21 mouse cellular contexts compared by ENCODE assay signal in the genomic region with DNA sequence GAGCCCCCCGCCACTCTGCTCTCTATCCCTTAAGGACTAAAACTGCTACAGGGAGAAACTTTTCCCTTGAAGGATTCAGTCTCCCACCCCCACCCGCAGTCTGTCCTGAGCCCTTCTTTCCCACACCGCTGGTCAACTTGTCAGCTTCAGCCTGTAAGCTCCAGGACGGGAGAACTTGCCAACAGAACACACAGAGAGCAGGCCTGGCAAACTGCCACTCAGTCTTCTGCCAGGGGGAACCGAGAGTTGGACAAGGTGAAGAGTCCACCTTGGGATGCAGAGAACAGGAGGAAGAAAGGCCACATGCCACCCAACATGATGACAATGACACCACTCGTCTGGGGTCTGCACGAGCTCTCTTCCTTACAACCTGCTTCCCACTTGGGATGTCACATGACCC. TPM values are rescaled to one million over a fixed set of nuclear protein-coding genes. Genes with fewer than 3 reads are reported as not detected.
A peak's percentile ranks its signal among the peaks of the same experiment; 100 is the strongest.
DNase-seq lines count a peak whose midpoint lies in the region; ATAC-seq lines count a peak whose summit lies in the region.
"Had no signal": no experiment of that assay in that cellular context is flagged by ENCODE, and none has a peak within 500 bp of the region (broad histone marks: within the 10 kb centered on the region; RNA-seq: fewer than 3 reads in every experiment).

No protein-coding gene starts in this region.

- intact Hi-C loops in heart, postnatal 25 days (cut with DNase I), result no loop called here
- intact Hi-C loops in gastrocnemius, postnatal 14 days (cut with DNase I; ENCODE audit: low total_unique reads), result no loop called here

- no peaks in the 10 kb centered on the region for H3K9me3 ChIP-seq in heart, embryonic 15.5 days (replicated peaks)
- H3K9me3 ChIP-seq: embryonic facial prominence, embryonic 10.5 days; hindbrain, embryonic 15.5 days; midbrain, embryonic 10.5 days; neural tube, embryonic 15.5 days had no signal

- no peak overlapping the region for H3K9ac ChIP-seq in heart, embryonic 15.5 days
- H3K9ac ChIP-seq: hindbrain, embryonic 15.5 days; liver, embryonic 14.5 days; neural tube, embryonic 15.5 days had no signal

- 53% methylated on average over 7 of the region's 7 CpGs for WGBS in heart, embryonic 15.5 days

- H3K36me3 ChIP-seq in heart, embryonic 15.5 days, result no peaks in the 10 kb centered on the region
- H3K36me3 ChIP-seq: hindbrain, embryonic 15.5 days had no signal

- no peak overlapping the region for H3K27ac ChIP-seq in heart, embryonic 15.5 days
- H3K27ac ChIP-seq: embryonic facial prominence, embryonic 10.5 days; hindbrain, embryonic 15.5 days; kidney, postnatal 0 days; liver, embryonic 14.5 days; midbrain, embryonic 10.5 days; neural tube, embryonic 15.5 days; stomach, postnatal 0 days had no signal

- ATAC-seq in heart, embryonic 15.5 days (replicated peaks; ENCODE audit: insufficient number of reproducible peaks, insufficient read depth, low FRiP score, low read depth), result 0 out of 2 replicates have a peak, but pooled peaks have one; percentile 39
- ATAC-seq: activated CD4-positive, CD25-positive, alpha-beta regulatory T cell, adult 4 months had no signal

- H3K4me1 ChIP-seq in heart, embryonic 15.5 days (replicated peaks), result peaks cover 16% of the 10 kb centered on the region

- H3K27me3 ChIP-seq in heart, embryonic 15.5 days, result no peaks in the 10 kb centered on the region
- H3K27me3 ChIP-seq: hindbrain, embryonic 15.5 days; neural tube, embryonic 15.5 days had no signal

- no peak overlapping the region for H3K4me2 ChIP-seq in heart, embryonic 15.5 days
- H3K4me2 ChIP-seq: hindbrain, embryonic 15.5 days; neural tube, embryonic 15.5 days had no signal

- no peak overlapping the region for H3K4me3 ChIP-seq in heart, embryonic 15.5 days
- H3K4me3 ChIP-seq: embryonic facial prominence, embryonic 10.5 days; erythroblast, embryonic 14.5 days; hindbrain, embryonic 15.5 days; midbrain, embryonic 10.5 days; neural tube, embryonic 15.5 days had no signal

- DNase-seq in heart, postnatal 25 days (ENCODE audit: low spot score), result no peak
- peak; percentile 60 for DNase-seq in kidney, adult 9 months
- DNase-seq in kidney, postnatal 4 days, result no peak
- DNase-seq in brain, adult 2 months (ENCODE audit: low read depth, low spot score), result peak; percentile 73
- peak; percentile 80 for DNase-seq in cerebellum, adult 9-10 months
- DNase-seq in thymus, postnatal 36 days, result no peak
- DNase-seq in gastrocnemius, postnatal 14 days, result no peak
- DNase-seq: adrenal gland, postnatal 25 days; lung, postnatal 36 days; spleen, adult 18-20 months; thymus, postnatal 25 days had no signal

RNA-seq across cellular contexts. Expression of gene Dlg5, which starts 56.1 kb away (rescaled TPM):
- 5.7 and 8.8 TPM in 2 replicates for polyA plus RNA-seq in heart, embryonic 15.5 days (2015; fragmentation: Nextera tagmentation; extraction: Ambion mirVana)
- 1 to 10 TPM; 7.9 to 8.4 TPM for total RNA-seq in heart, postnatal 25 days (2021)
- 1 to 10 TPM; 8.7 to 9.4 TPM for total RNA-seq in gastrocnemius, postnatal 14 days (2021)

Comparison
In these comparisons a context has a peak if more than half of its experiments do, and no peak if none do; other contexts are left out.
1. DNase-seq: peak in kidney, adult 9 months (single experiment), brain, adult 2 months (single experiment) and cerebellum, adult 9-10 months (single experiment); none in heart, postnatal 25 days (single experiment), kidney, postnatal 4 days (0 of 2), thymus, postnatal 36 days (0 of 2) and gastrocnemius, postnatal 14 days (single experiment).